Mouse (Mus musculus) fat pad, adult 2 months (tissue): Measurements from ENCODE around the gene Cabp4.

Experiments
- DNase-seq: peaks from one replicate; pipeline ENCODE4 v3.0.0-alpha.2; 2011; ENCODE audit warnings: low read depth, low spot score; ENCODE audit errors: extremely low read depth

The Cabp4 gene

DNA sequence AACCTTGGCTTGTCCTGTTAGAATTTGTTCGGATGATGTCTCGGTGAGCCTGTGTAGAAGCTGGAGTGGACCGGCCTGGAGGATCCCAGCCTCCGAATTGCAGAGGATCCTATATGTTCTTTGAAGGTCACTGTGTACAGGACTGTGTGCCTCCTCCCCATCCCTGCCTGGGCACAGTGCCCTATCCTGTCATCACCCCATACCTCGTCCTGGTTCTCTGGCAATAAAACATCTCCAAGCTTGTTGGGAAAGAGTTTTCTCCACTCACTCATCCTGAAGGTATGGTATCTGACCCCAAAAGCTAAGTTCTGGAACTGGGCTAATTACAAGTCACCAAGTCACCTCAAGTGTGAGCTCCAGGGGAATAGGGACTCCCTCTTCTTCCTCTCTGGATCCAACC, 56.7 kb downstream of the Cabp4 start:
- DNase-seq = no peak

DNA sequence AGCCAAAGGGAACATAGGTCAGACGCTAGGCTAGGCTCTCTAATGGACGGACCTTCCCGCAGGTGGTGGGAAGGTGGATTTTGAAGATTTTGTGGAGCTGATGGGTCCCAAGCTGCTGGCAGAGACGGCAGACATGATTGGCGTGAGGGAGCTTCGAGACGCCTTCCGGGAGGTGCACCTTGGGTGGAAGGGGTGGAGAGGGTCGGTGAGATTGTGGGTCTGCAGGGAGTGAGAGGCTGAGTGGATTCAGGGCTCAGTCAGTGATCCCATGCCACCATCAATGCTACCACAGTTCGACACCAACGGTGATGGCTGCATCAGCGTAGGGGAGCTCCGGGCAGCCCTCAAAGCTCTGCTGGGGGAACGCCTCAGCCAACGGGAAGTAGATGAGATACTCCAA, 57.7 kb downstream of the Cabp4 start:
- DNase-seq = no peak
